Mouse (Mus musculus) heart, embryonic 13.5 days (tissue): ENCODE measurements around the gene 6030445D17Rik. TPM values are rescaled to one million over a fixed set of nuclear protein-coding genes. Genes with fewer than 3 reads are reported as not detected.

ENCODE experiments used
- ATAC-seq: fragments of 200-750 bp; cut with Nextera tagmentation; 2 replicates; pipeline ENCODE4 v1.8.0; 2017; ENCODE audit warnings: moderate TSS enrichment; ENCODE audit not compliant: insufficient number of reproducible peaks, low FRiP score, low TSS enrichment; ENCODE audit errors: extremely low read depth
- H3K27ac ChIP-seq: fragments of 300-500 bp; sonication (generic); replicated peaks from 2 replicates; pipeline ENCODE4 v1.5.1; 2015; ENCODE audit warnings: moderate library complexity, mild to moderate bottlenecking, inconsistent platforms
- H3K27me3 ChIP-seq: fragments of 300-500 bp; sonication (generic); replicated peaks from 2 replicates; pipeline ENCODE4 v1.6.1; 2015; ENCODE audit warnings: mild to moderate bottlenecking, inconsistent platforms
- H3K36me3 ChIP-seq: fragments of 300-500 bp; sonication (generic); 2 replicates; pipeline ENCODE4 v1.6.1; 2015; ENCODE audit warnings: mild to moderate bottlenecking, inconsistent platforms
- H3K4me1 ChIP-seq: fragments of 300-500 bp; sonication (generic); 2 replicates; pipeline ENCODE4 v1.6.1; 2015; ENCODE audit warnings: inconsistent platforms
- H3K4me2 ChIP-seq: fragments of 300-500 bp; sonication (generic); 2 replicates; pipeline ENCODE4 v1.6.1; 2015; ENCODE audit warnings: inconsistent platforms, mild to moderate bottlenecking, moderate library complexity
- H3K4me3 ChIP-seq: fragments of 300-500 bp; sonication (generic); 2 replicates; pipeline ENCODE4 v1.5.1; 2015; ENCODE audit warnings: moderate library complexity, mild to moderate bottlenecking, inconsistent platforms
- H3K9ac ChIP-seq: fragments of 300-500 bp; sonication (generic); 2 replicates; pipeline ENCODE4 v1.6.1; 2015; ENCODE audit warnings: inconsistent platforms, mild to moderate bottlenecking, moderate library complexity
- H3K9me3 ChIP-seq: fragments of 300-500 bp; sonication (generic); 2 replicates; pipeline ENCODE4 v1.6.1; 2016; ENCODE audit warnings: inconsistent platforms
- WGBS: fragments of 180-500 bp; shearing (Covaris S2); methylation state at CpG from one replicate; pipeline ENCODE4 v1.1.7; 2015; ENCODE audit warnings: mixed read lengths; 5-methylcytosine and 5-hydroxymethylcytosine counted together
- polyA plus RNA-seq: library from polyadenylated mRNA; unstranded; fragments of >200 nt; fragmentation: Nextera tagmentation; extraction: Ambion mirVana; gene quantifications from 2 replicates; pipeline ENCODE4 v1.2.1, GENCODE M21; 2015

Gene 6030445D17Rik
- polyA plus RNA-seq, 1 experiment from 2014 or later, result not detected

DNA sequence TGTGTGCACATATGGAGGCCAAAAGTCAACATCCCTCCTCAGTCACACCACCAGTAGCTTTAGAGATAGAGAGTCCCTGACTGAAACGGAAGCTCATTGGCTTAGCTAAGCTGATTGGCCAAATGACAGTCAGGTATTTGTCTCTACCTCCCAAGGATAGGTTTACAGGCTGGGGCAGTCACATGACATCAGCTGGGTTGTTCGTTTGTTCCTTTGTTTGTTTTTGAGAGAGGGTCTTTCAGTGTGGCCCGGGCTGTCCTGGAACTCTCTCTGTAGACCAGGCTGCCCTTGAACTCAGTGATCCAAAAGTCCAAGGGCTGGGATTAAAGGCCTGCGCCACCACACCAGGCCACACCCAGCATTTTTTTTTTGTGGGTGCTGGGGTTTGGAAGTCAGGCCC, 844 bp upstream of the 6030445D17Rik start:
- H3K9me3 ChIP-seq, result no peaks in the 10 kb centered on the region
- peaks cover 23% of the 10 kb centered on the region for H3K27me3 ChIP-seq
- no peak for ATAC-seq
- H3K4me1 ChIP-seq, result peaks cover 39% of the 10 kb centered on the region
- H3K9ac ChIP-seq, result no peak overlapping the region
- H3K4me3 ChIP-seq, result no peak overlapping the region
- WGBS, result 48% methylated on average over 4 of the region's 4 CpGs
- H3K4me2 ChIP-seq, result peak overlapping the region; percentile 92
- H3K27ac ChIP-seq, result no peak overlapping the region
- H3K36me3 ChIP-seq, result no peaks in the 10 kb centered on the region

DNA sequence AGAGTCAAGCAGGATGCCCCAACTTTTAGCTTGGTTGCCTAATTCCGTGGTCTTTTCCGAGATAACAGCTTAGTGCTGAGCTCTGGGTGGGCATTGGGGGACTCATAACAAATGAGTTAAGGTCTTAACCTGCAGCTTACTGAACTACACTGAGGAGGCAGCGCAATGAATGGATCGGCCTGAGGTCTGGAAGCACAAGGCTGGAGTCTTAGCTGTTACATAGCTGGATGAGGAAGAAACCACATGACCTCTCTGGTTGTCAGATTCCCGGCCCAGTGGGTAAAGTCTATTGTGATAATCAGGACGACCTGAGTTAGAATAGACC, 327 bp upstream of the 6030445D17Rik start:
- Histone ChIP-seq H3K4me1 (peaks cover 42% of the 10 kb centered on the region), H3K27ac (peak overlapping the region; percentile 85; the same call in 1 of the 2 replicates), H3K9ac (peak overlapping the region; percentile 81), H3K4me2 (peak overlapping the region; percentile 92), H3K4me3 (peak overlapping the region; percentile 67), H3K9me3 (no peaks in the 10 kb centered on the region), H3K27me3 (peaks cover 23% of the 10 kb centered on the region), H3K36me3 (no peaks in the 10 kb centered on the region)
- no peak for ATAC-seq
- WGBS, result 17% methylated on average over 6 of the region's 6 CpGs

DNA sequence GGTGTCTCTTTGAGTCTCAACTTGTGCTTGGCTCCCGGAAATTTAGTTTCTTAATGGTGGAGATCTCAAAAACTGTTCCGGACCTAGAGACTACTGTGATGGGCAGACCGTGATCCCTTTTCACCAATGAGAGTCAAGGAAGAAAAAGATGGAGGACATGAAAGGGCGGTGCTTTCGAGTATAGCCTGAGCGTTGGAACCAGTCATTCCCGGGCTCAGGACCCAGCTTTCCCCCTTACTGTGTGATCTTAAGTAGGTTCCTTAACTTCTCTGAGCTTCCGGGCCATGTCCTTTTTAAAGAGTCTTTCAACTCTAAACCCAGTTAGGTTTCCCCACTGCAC, 759 bp downstream of the 6030445D17Rik start:
- peaks cover 40% of the 10 kb centered on the region for H3K4me1 ChIP-seq

DNA sequence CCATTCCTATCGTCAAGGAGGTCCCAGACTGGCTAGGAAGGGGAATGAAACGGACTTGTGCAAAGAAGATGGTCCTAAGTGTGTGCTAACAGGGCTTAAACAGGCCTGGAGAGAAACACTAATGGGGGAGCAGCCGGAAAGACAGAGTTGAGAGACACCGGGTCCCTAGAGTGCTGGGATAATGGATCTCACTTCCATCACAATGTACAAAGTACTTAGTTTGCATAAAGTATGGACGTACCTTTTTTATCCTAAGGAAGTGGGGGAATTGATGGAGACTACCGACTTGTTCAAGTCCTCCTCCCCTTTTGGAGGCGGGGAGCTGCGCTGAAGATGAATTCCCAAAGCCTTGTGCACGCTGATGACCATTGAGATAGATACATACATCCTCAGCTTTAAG, 1.4 kb downstream of the 6030445D17Rik start:
- H3K4me2 ChIP-seq, result peak overlapping the region; percentile 92
- H3K9me3 ChIP-seq, result no peaks in the 10 kb centered on the region
- peaks cover 40% of the 10 kb centered on the region for H3K4me1 ChIP-seq
- peak overlapping the region; percentile 67 for H3K4me3 ChIP-seq
- H3K27ac ChIP-seq, result no peak overlapping the region
- ATAC-seq, result no peak
- 0 out of 2 replicates have a peak overlapping the region, but pooled peaks have one; percentile 6 for H3K9ac ChIP-seq
- no peaks in the 10 kb centered on the region for H3K36me3 ChIP-seq
- 26% methylated on average over 9 of the region's 9 CpGs for WGBS
- peaks cover 23% of the 10 kb centered on the region for H3K27me3 ChIP-seq

More for the DNA sequence above, 759 bp downstream of the 6030445D17Rik start:
- no peaks in the 10 kb centered on the region for H3K9me3 ChIP-seq
- peaks cover 23% of the 10 kb centered on the region for H3K27me3 ChIP-seq
- no peaks in the 10 kb centered on the region for H3K36me3 ChIP-seq
- peak overlapping the region; percentile 85 for H3K27ac ChIP-seq
- H3K9ac ChIP-seq, result peak overlapping the region; percentile 81
- WGBS, result under 1% methylated on average over 8 of the region's 8 CpGs
- H3K4me2 ChIP-seq, result peak overlapping the region; percentile 92
- ATAC-seq, result no peak
- H3K4me3 ChIP-seq, result peak overlapping the region; percentile 67

DNA sequence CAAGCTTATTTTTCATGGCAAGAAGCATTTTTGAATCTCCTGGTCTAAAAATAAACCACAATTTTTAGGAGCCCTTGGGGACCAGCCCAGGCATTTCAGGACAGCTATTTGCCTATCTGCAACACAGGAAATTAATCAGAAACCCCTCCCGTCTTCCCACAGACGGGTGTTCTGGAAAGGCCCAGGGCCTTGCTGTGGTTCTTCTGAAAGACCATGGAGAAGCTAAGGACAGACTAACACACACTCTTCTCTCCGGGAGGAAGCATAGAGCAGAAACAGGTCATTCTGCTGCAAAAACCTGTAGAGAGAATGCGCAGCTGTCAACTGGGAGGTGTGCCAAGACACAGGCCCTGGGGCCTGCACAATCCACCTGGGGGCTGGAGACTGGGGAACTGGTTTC, 4.2 kb downstream of the 6030445D17Rik start:
- H3K9me3 ChIP-seq, result no peaks in the 10 kb centered on the region
- 32% methylated on average over 4 of the region's 4 CpGs for WGBS
- H3K9ac ChIP-seq, result peak overlapping the region; percentile 71
- peaks cover 19% of the 10 kb centered on the region for H3K27me3 ChIP-seq
- peak overlapping the region; percentile 73 for H3K27ac ChIP-seq
- ATAC-seq, result no peak
- peaks cover 52% of the 10 kb centered on the region for H3K4me1 ChIP-seq
- H3K36me3 ChIP-seq, result no peaks in the 10 kb centered on the region
- no peak overlapping the region for H3K4me3 ChIP-seq
- H3K4me2 ChIP-seq, result no peak overlapping the region; the same call in 1 of the 2 replicates

DNA sequence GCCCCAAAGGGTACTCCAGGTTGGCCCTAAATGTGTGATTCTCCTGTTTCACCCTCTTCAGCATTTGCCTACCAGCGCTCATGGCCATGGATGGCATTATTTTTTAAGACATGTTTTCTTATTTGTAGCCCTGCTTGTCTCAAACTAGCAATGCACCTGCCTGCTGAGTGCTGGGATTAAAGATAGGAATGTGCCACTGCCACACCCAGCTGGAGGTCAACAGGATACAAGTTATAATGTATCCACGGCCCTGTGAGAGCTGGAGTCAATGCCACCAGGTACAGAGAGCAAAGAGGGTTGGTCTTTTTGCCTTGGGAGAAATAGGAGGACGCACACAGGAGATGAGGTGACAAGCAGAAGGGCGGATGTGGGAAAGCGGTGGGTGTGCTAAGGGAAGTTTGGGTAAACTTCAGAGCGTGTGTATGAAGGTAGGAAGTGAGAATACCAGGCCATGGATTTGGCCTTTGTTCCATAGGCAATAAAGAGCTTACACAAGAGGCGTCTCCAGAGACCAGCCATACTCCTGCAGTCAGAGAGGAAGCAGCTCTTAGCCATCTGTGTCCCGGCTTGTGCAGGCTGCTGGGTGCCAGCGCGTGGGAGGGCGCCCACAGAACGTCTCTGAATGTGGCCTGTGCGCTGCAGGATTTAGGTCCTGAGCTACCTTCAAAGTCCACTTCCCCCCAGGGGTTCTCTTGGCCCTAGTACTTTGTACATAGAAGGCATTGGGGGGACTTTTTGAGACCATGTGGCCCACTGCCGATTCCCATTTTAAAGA, 6.7 kb downstream of the 6030445D17Rik start:
- Histone ChIP-seq H3K4me1 (peaks cover 54% of the 10 kb centered on the region), H3K27me3 (peaks cover 7% of the 10 kb centered on the region; the same call in 1 of the 2 replicates), H3K9me3 (no peaks in the 10 kb centered on the region), H3K36me3 (no peaks in the 10 kb centered on the region), H3K27ac (peak overlapping the region; percentile 98), H3K4me3 (peak overlapping the region; percentile 87), H3K9ac (0 out of 2 replicates have a peak overlapping the region, but pooled peaks have one; percentile 45), H3K4me2 (peak overlapping the region; percentile 74)
- ATAC-seq, result no peak
- 70% methylated on average over 14 of the region's 14 CpGs for WGBS

DNA sequence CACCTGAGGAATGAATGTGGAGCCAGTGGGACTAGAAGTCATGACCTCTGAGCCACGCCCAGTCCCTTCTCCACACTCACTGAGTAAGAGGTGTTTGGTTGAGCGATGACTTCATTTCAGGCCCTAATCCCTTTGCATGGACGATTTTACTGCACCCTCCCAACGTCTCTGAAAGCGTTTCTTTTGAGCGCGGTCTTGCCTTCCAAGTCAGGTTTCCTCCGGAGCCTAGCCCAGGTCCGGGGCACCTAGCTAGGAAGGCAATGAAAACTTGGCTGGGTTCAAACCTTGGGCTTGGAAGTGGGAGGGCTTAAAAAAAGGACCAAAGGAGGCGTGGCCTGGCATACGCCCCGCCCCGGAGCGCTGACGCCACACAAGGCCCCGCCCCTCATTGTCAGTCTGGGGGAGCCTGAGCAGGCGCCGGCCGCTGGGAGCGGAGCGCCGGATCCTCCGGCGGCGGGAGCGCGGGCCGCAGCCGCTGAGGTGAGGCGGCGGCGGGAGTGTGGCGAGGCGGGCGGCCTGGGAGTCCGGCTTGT, 7.4 kb downstream of the 6030445D17Rik start, which contains the start of gene Luzp1:
Gene Luzp1 (plus strand): TSS at position 391 of the 533 bp plus-strand sequence.
- 2% methylated on average over 36 of the region's 36 CpGs for WGBS
- H3K27ac ChIP-seq, result peak within 1 kb of the TSS; percentile 98

DNA sequence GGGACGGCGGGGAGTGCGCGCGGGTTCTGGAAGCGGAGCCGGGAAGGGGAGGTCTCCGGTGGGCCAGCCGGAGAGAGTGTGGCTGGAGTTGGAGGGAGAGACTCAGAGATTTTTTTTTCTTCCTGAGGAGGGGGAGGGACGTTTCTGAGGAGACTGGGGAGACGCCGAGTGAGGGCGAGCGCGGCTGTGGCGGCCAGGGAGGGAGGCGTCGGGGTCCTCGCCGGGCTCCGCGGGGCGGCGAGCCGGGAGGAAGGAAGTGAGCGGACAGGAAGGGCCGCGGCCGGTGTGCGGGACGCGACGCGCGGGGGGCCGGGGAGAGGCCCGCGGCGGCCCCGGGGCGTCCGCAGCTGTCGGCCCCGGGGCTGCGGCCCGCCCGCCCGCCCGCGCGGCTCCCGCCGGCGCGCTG, 7.9 kb downstream of the 6030445D17Rik start:
- H3K36me3 ChIP-seq, result no peaks in the 10 kb centered on the region
- peak overlapping the region; percentile 98 for H3K27ac ChIP-seq
- peaks cover 58% of the 10 kb centered on the region for H3K4me1 ChIP-seq
- peak overlapping the region; percentile 97 for H3K9ac ChIP-seq
- H3K4me2 ChIP-seq, result peak overlapping the region; percentile 74
- ATAC-seq, result peak; percentile 23; the same call in 1 of the 2 replicates
- no peaks in the 10 kb centered on the region for H3K9me3 ChIP-seq
- H3K27me3 ChIP-seq, result no peaks in the 10 kb centered on the region; the same call in 1 of the 2 replicates
- WGBS, result under 1% methylated on average over 29 of the region's 55 CpGs
- peak overlapping the region; percentile 87 for H3K4me3 ChIP-seq

More for the DNA sequence above, 7.4 kb downstream of the 6030445D17Rik start, which contains the start of gene Luzp1:
- Histone ChIP-seq H3K4me1 (peaks cover 56% of the 10 kb centered on the region), H3K27me3 (peaks cover 2% of the 10 kb centered on the region; the same call in 1 of the 2 replicates), H3K36me3 (no peaks in the 10 kb centered on the region), H3K9me3 (no peaks in the 10 kb centered on the region), H3K4me2 (peak within 1 kb of the TSS; percentile 74), H3K4me3 (peak within 1 kb of the TSS; percentile 87), H3K9ac (peak within 1 kb of the TSS; percentile 97)
- ATAC-seq, result peak; percentile 84

DNA sequence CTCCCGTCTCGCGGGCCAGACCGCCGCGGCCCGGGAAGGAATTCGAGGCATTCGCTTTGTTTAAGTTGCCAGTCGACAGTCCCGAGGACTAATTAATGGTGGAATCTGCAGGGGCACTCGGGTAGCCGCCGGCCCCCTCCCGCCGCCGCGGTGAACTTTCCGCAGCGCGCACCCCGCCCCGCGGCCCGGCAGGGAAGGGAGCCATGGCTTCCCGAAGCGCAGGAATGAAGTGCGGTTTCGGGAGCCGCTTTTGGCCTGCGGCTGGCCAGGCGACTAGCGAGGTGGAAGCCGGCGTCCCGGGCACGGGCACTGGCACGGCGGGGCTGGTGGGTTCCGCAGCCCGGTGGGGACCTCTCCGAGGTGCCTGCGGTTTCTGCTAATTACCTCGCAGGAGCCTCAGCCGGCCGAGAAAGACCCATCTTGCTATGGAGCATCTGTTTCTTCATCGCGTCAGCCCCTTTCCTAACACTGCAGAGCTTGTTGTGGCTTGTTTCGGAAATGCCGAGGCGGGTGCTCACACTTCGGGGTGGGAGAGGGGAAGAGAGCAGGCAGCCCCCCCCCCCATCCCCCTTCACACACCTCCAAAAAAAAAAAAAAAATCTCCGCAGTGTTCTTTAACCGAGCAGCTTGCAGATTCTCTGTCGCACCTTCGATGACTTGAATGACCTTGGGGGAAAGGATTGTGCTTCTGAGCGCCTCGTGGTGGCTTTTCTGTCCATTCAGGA, 8.5 kb downstream of the 6030445D17Rik start:
- H3K9me3 ChIP-seq, result no peaks in the 10 kb centered on the region
- H3K36me3 ChIP-seq, result 0 out of 2 replicates have a peak, but pooled peaks cover 3% of the 10 kb centered on the region
- H3K27ac ChIP-seq, result peak overlapping the region; percentile 98
- H3K27me3 ChIP-seq, result no peaks in the 10 kb centered on the region
- peak; percentile 25; the same call in 1 of the 2 replicates for ATAC-seq
- WGBS, result under 1% methylated on average over 51 of the region's 58 CpGs
- peak overlapping the region; percentile 97 for H3K9ac ChIP-seq
- peak overlapping the region; percentile 74 for H3K4me2 ChIP-seq
- peak overlapping the region; percentile 87 for H3K4me3 ChIP-seq
- H3K4me1 ChIP-seq, result peaks cover 52% of the 10 kb centered on the region

DNA sequence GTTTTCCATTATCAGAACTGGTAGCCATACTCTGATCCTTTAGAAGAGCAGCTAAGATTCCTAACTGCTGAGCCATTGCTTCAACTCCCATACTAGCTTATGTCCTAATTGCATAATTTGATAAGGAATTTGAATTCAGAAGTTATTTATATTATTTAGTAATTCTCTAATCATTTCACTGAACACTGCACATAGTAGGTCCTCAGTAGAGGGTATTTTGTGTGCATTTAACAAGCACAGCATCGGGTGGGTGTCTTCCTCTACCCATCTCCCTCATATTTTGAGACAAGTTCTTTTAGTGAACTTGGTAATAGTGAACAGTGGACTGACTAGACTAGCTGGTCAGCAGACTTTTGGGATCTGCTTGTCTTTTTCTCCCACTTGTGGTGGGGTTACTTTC, 14.6 kb downstream of the 6030445D17Rik start:
- no peak overlapping the region for H3K4me2 ChIP-seq
- 0 out of 2 replicates have a peak, but pooled peaks cover 3% of the 10 kb centered on the region for H3K36me3 ChIP-seq
- H3K9me3 ChIP-seq, result no peaks in the 10 kb centered on the region
- no peak overlapping the region for H3K9ac ChIP-seq
- H3K4me1 ChIP-seq, result peaks cover 34% of the 10 kb centered on the region
- H3K27me3 ChIP-seq, result no peaks in the 10 kb centered on the region
- no peak overlapping the region for H3K27ac ChIP-seq
- ATAC-seq, result no peak
- WGBS, result 90% methylated on average over 1 of the region's 1 CpGs
- H3K4me3 ChIP-seq, result no peak overlapping the region

DNA sequence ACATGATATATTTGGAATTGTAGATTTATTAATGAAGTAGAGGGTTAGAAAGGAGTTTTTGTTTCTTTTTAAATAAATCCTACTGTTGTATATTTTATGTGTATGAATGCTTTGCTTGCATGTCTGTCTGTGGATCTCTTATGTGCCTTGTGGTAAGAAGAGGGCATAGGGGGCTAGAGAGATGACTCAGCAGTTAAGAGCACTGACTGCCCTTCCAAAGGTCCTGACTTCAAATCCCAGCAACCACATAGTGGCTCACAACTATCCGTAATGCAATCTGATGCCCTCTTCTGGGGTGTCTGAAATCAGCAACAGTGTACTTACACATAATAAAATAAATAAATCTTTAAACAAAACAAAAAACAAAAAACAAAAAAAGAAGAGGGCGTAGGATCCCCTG, 24.5 kb downstream of the 6030445D17Rik start:
- H3K9ac ChIP-seq, result no peak overlapping the region
- no peak for ATAC-seq
- WGBS, result 80% methylated on average over 2 of the region's 2 CpGs
- no peaks in the 10 kb centered on the region for H3K27me3 ChIP-seq
- H3K36me3 ChIP-seq, result peaks cover 11% of the 10 kb centered on the region
- peaks cover 7% of the 10 kb centered on the region; the same call in 1 of the 2 replicates for H3K4me1 ChIP-seq
- H3K4me3 ChIP-seq, result no peak overlapping the region
- H3K9me3 ChIP-seq, result peaks cover 4% of the 10 kb centered on the region; the same call in 1 of the 2 replicates
- no peak overlapping the region for H3K4me2 ChIP-seq
- no peak overlapping the region for H3K27ac ChIP-seq
